Mouse (Mus musculus) heart, adult 2 months (tissue): ENCODE measurements around the gene Grin2b.

Experiments
- CTCF ChIP-seq: fragments of 200-600 bp; IDR thresholded peaks from 2 replicates; pipeline ENCODE4 v1.8.1; 2022; ENCODE audit warnings: antibody characterized with exemption, mild to moderate bottlenecking, moderate library complexity
- EP300 ChIP-seq: fragments of 200-500 bp; IDR thresholded peaks from 2 replicates; pipeline ENCODE4 v1.6.1; 2011; ENCODE audit warnings: low read depth, low read length, control low read depth; ENCODE audit not compliant: insufficient read depth
- POLR2A ChIP-seq: fragments of 200-500 bp; IDR thresholded peaks from 2 replicates; pipeline ENCODE4 v1.6.1; 2011; ENCODE audit warnings: mild to moderate bottlenecking, low read depth, low read length, control low read depth; ENCODE audit not compliant: insufficient read depth

- TF ChIP-seq CTCF (no peak), EP300 (no peak), POLR2A (no peak)
These were observed 375.8 kb downstream of the Grin2b start for GRCm38 (mm10) chr6:135797371-135798033.
